Mouse (Mus musculus) left cerebral cortex, adult 11 months (tissue): ENCODE results near the gene Eif5b.
"Not testable (repeated sequence)": the region's sequence is repeated elsewhere in the genome, so short reads cannot be mapped to it uniquely, and the experiment has no call there.

Experiments
- DNase-seq: peaks from one replicate; pipeline ENCODE4 v3.0.0; 2022; ENCODE audit warnings: low spot score

Eif5b gene

GRCm38 (mm10) chr1:37997867-37998266, at the start of gene Eif5b, which contains the start of gene Txndc9:
Eif5b (plus strand) TSS chr1:37998010.
Txndc9 (minus strand) TSS chr1:37997893.
- DNase-seq: peak; percentile 94

- DNase-seq: no peak
These were observed 48.9 kb upstream of the Eif5b start for GRCm38 (mm10) chr1:37948906-37949305.

GRCm38 (mm10) chr1:37954786-37955185, 43.0 kb upstream of the Eif5b start:
- DNase-seq: no peak

- no peak for DNase-seq
These were observed 42.6 kb upstream of the Eif5b start for GRCm38 (mm10) chr1:37955251-37955650.

GRCm38 (mm10) chr1:37956690-37957431, 40.9 kb upstream of the Eif5b start:
- DNase-seq: no peak

GRCm38 (mm10) chr1:37957659-37958058, 40.2 kb upstream of the Eif5b start, which contains the start of gene Lyg1:
Lyg1 (minus strand) TSS chr1:37957759.
- DNase-seq: no peak

GRCm38 (mm10) chr1:37958516-37958915, 39.3 kb upstream of the Eif5b start:
- DNase-seq: no peak

- DNase-seq: no peak
These were observed 38.3 kb upstream of the Eif5b start for GRCm38 (mm10) chr1:37959486-37959885.

GRCm38 (mm10) chr1:37965571-37965970, 32.2 kb upstream of the Eif5b start:
- no peak for DNase-seq

GRCm38 (mm10) chr1:37968746-37969145, 29.1 kb upstream of the Eif5b start:
- DNase-seq: no peak

GRCm38 (mm10) chr1:37971520-37971919, 26.3 kb upstream of the Eif5b start:
- no peak for DNase-seq

- not testable (repeated sequence) for DNase-seq
These were observed 21.1 kb upstream of the Eif5b start for GRCm38 (mm10) chr1:37976666-37977065.

GRCm38 (mm10) chr1:37977303-37977702, 20.5 kb upstream of the Eif5b start:
- no peak for DNase-seq

- no peak for DNase-seq
These were observed 13.5 kb upstream of the Eif5b start for GRCm38 (mm10) chr1:37984326-37984725.

GRCm38 (mm10) chr1:37985764-37986323, 12.0 kb upstream of the Eif5b start:
- no peak for DNase-seq

GRCm38 (mm10) chr1:37987856-37988255, 10.0 kb upstream of the Eif5b start:
- DNase-seq: no peak

GRCm38 (mm10) chr1:37996226-37996625, 1.6 kb upstream of the Eif5b start:
- no peak for DNase-seq

GRCm38 (mm10) chr1:37996877-37997484, 829 bp upstream of the Eif5b start:
- peak; percentile 98 for DNase-seq

GRCm38 (mm10) chr1:37998371-37999199, 775 bp downstream of the Eif5b start:
- DNase-seq: no peak

- DNase-seq: no peak
These were observed 1.7 kb downstream of the Eif5b start for GRCm38 (mm10) chr1:37999552-37999951.

- DNase-seq: no peak
These were observed 3.0 kb downstream of the Eif5b start for GRCm38 (mm10) chr1:38000844-38001243.

GRCm38 (mm10) chr1:38001956-38002355, 4.1 kb downstream of the Eif5b start:
- no peak for DNase-seq
